Mouse (Mus musculus) gastrocnemius, postnatal 36 days (tissue): ENCODE measurements around the gene Rbp1. TPM values are rescaled to one million over a fixed set of nuclear protein-coding genes. Genes with fewer than 3 reads are reported as not detected.

Source experiments
- DNase-seq, 2 experiments: peaks; one replicate each; pipeline ENCODE4 v3.0.0; 2022
- intact Hi-C: fragments of 180-260 bp; cut with DNase I; formaldehyde crosslinking; loops from one replicate; pipeline ENCODE4 v1.15.1; 2025
- total RNA-seq, 2 experiments: library from RNA; stranded (reverse); gene quantifications; 2 replicates each; pipeline ENCODE4 v1.2.3; 2021

The Rbp1 gene
- total RNA-seq, 2 experiments from 2014 or later, result 1.2 to 1.5 TPM

DNA sequence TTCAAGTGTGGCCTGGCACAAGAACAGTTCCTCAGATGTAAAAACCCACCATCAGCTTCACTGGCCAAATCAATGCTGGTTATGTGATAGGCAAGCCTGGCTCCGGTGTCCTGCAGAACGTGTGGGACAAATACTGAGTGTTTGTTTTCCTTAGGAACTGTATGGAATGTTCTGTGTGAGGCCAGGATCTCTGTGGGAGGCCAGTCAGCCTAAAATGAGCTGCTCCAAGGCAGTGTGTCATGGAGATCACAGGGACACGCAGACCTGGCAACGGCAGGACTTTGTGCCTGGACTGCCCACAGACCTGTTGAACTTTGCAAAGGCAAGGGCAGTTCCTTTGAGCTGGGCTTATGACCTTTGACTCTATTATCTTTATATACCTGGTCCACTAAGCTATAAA lies 67.4 kb downstream of the Rbp1 start:
- intact Hi-C loops, result no loop called here
- no peak for DNase-seq

- no peak for DNase-seq
- intact Hi-C loops, result no loop called here
Measured at GRCm38 (mm10) chr9:98491071-98491470, 68.3 kb downstream of the Rbp1 start.

DNA sequence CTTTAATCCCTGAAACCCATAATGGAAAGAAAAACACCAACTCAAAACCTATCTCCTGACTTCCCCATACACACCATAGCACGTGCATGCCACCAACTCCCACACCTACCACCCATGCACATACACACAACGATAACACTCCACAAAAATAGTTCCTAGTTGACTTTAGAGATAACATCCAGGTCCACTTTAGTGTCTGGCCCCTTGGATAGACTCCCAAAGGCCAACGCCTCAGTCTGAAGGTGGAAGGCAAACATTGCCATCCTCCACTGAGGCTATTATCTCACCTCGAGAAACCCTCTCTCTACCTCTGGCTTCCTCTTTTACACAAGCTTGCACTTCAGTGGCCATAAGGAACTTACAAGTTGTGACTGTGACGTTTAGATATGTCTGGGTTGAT lies 69.5 kb downstream of the Rbp1 start:
- DNase-seq, result no peak
- intact Hi-C loops, result no loop called here

DNA sequence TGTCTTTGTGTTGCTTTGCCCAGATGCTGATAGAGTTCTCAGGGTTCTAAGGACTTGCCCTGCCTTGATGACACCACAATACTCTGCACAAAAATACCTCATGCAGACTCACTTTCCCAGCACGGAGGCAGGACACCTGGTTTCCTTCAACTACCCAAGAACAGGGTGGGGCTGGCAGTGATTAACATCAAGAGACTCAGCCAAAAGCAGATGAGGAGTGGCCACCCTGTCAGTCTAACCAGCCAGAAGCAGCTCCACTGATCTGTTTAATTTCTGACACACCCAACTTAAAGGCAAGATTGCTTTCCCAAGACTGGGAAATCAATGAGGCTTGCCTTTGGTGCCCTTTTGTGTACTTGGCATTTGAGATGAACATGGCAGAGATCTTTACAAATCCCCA lies 70.1 kb downstream of the Rbp1 start:
- DNase-seq, result no peak
- intact Hi-C loops, result no loop called here

Other genes starting within 250 kb of the Rbp1 start
- gene Nmnat3, start 135.5 kb upstream of the Rbp1 start, total RNA-seq, result 10 to 100 TPM; 11.5 to 11.7 TPM
- gene Rbp2, start 63.2 kb downstream of the Rbp1 start, total RNA-seq, result not detected
- gene Copb2, start 140.8 kb downstream of the Rbp1 start, total RNA-seq, result 10 to 100 TPM; 55.7 to 61.9 TPM
- 10 to 100 TPM; 22.2 to 24.1 TPM for gene Mrps22, start 178.7 kb downstream of the Rbp1 start, total RNA-seq